Mouse (Mus musculus): ENCODE measurements at regions not wholly inside any gene's neighbourhood (a gene's known extent, or its start where the extent isn't known, plus 50 kb on each side); places are given as distances from the start of the nearest gene placed in this dataset.
"Not testable (repeated sequence)": the region's sequence is repeated elsewhere in the genome, so short reads cannot be mapped to it uniquely, and the experiment has no call there.

- DNase-seq, result no peak
- H3K4me2 ChIP-seq, result no peak overlapping the region
- H3K36me3 ChIP-seq (ENCODE audit: insufficient read depth), result no peaks in the 10 kb centered on the region
- WGBS, result 77% methylated on average over 1 of the region's 1 CpGs
- ATAC-seq (ENCODE audit: insufficient read depth), result no peak
- no peaks in the 10 kb centered on the region for H3K4me1 ChIP-seq (ENCODE audit: insufficient read depth)
- no peak overlapping the region for H3K4me3 ChIP-seq (ENCODE audit: low read depth, low read length)
- H3K27ac ChIP-seq (ENCODE audit: low read depth), result no peak overlapping the region
- no peaks in the 10 kb centered on the region for H3K9me3 ChIP-seq (ENCODE audit: low read depth, low read length)
- no peak for TF ChIP-seq CTCF (IDR thresholded peaks at IDR 0.05; ENCODE audit: low read depth)
- H3K27me3 ChIP-seq (ENCODE audit: insufficient read depth, low read length), result no peaks in the 10 kb centered on the region
- H3K9ac ChIP-seq, result no peak overlapping the region
These were observed 178.2 kb downstream of the Kcna4 start for GRCm38 (mm10) chr2:107468671-107469070.

GRCm38 (mm10) chr2:107503646-107504379, 213.4 kb downstream of the Kcna4 start:
- Histone ChIP-seq H3K36me3 (ENCODE audit: insufficient read depth) (no peaks in the 10 kb centered on the region), H3K4me3 (ENCODE audit: low read depth, low read length) (no peak overlapping the region), H3K4me1 (ENCODE audit: insufficient read depth) (no peaks in the 10 kb centered on the region), H3K9me3 (ENCODE audit: low read depth, low read length) (no peaks in the 10 kb centered on the region), H3K27ac (ENCODE audit: low read depth) (no peak overlapping the region), H3K27me3 (ENCODE audit: insufficient read depth, low read length) (no peaks in the 10 kb centered on the region), H3K4me2 (no peak overlapping the region), H3K9ac (no peak overlapping the region)
- no peak for DNase-seq
- no peak for ATAC-seq (ENCODE audit: insufficient read depth)
- WGBS, result 72% methylated on average over 7 of the region's 7 CpGs
- no peak for TF ChIP-seq CTCF (IDR thresholded peaks at IDR 0.05; ENCODE audit: low read depth)

GRCm38 (mm10) chr2:107507426-107508167, 217.2 kb downstream of the Kcna4 start:
- TF ChIP-seq CTCF (IDR thresholded peaks at IDR 0.05; ENCODE audit: low read depth), result no peak
- H3K4me2 ChIP-seq, result no peak overlapping the region
- no peaks in the 10 kb centered on the region for H3K4me1 ChIP-seq (ENCODE audit: insufficient read depth)
- no peak overlapping the region for H3K9ac ChIP-seq
- H3K27ac ChIP-seq (ENCODE audit: low read depth), result no peak overlapping the region
- no peak for DNase-seq
- no peaks in the 10 kb centered on the region for H3K27me3 ChIP-seq (ENCODE audit: insufficient read depth, low read length)
- H3K4me3 ChIP-seq (ENCODE audit: low read depth, low read length), result no peak overlapping the region
- H3K9me3 ChIP-seq (ENCODE audit: low read depth, low read length), result no peaks in the 10 kb centered on the region
- ATAC-seq (ENCODE audit: insufficient read depth), result no peak
- H3K36me3 ChIP-seq (ENCODE audit: insufficient read depth), result no peaks in the 10 kb centered on the region

GRCm38 (mm10) chr2:107515486-107515885, 225.0 kb downstream of the Kcna4 start:
- not testable (repeated sequence) for ATAC-seq (ENCODE audit: insufficient read depth); H3K9ac ChIP-seq; H3K27ac ChIP-seq (ENCODE audit: low read depth); H3K27me3 ChIP-seq (ENCODE audit: insufficient read depth, low read length); H3K36me3 ChIP-seq (ENCODE audit: insufficient read depth); H3K9me3 ChIP-seq (ENCODE audit: low read depth, low read length); DNase-seq; H3K4me3 ChIP-seq (ENCODE audit: low read depth, low read length); H3K4me2 ChIP-seq; H3K4me1 ChIP-seq (ENCODE audit: insufficient read depth)
- 79% methylated on average over 1 of the region's 1 CpGs for WGBS

GRCm38 (mm10) chr2:107518107-107518506, 227.7 kb downstream of the Kcna4 start:
- no peak overlapping the region for H3K4me3 ChIP-seq (ENCODE audit: low read depth, low read length)
- no peak overlapping the region for H3K27ac ChIP-seq (ENCODE audit: low read depth)
- 52% methylated on average over 1 of the region's 1 CpGs for WGBS
- no peak overlapping the region for H3K4me2 ChIP-seq
- no peaks in the 10 kb centered on the region for H3K4me1 ChIP-seq (ENCODE audit: insufficient read depth)
- no peaks in the 10 kb centered on the region for H3K27me3 ChIP-seq (ENCODE audit: insufficient read depth, low read length)
- H3K9ac ChIP-seq, result no peak overlapping the region
- no peak for TF ChIP-seq CTCF (IDR thresholded peaks at IDR 0.05; ENCODE audit: low read depth)
- DNase-seq, result no peak
- H3K36me3 ChIP-seq (ENCODE audit: insufficient read depth), result no peaks in the 10 kb centered on the region
- ATAC-seq (ENCODE audit: insufficient read depth), result no peak
- no peaks in the 10 kb centered on the region for H3K9me3 ChIP-seq (ENCODE audit: low read depth, low read length)

GRCm38 (mm10) chr2:107518759-107519158, 228.3 kb downstream of the Kcna4 start:
- Histone ChIP-seq H3K4me1 (ENCODE audit: insufficient read depth) (no peaks in the 10 kb centered on the region), H3K27me3 (ENCODE audit: insufficient read depth, low read length) (no peaks in the 10 kb centered on the region), H3K9ac (no peak overlapping the region), H3K27ac (ENCODE audit: low read depth) (no peak overlapping the region), H3K9me3 (ENCODE audit: low read depth, low read length) (no peaks in the 10 kb centered on the region), H3K4me3 (ENCODE audit: low read depth, low read length) (no peak overlapping the region), H3K36me3 (ENCODE audit: insufficient read depth) (no peaks in the 10 kb centered on the region), H3K4me2 (no peak overlapping the region)
- TF ChIP-seq CTCF (IDR thresholded peaks at IDR 0.05; ENCODE audit: low read depth), result no peak
- 68% methylated on average over 2 of the region's 2 CpGs for WGBS
- ATAC-seq (ENCODE audit: insufficient read depth), result no peak
- DNase-seq, result no peak

GRCm38 (mm10) chr2:107519326-107519725, 228.9 kb downstream of the Kcna4 start:
- no peaks in the 10 kb centered on the region for H3K27me3 ChIP-seq (ENCODE audit: insufficient read depth, low read length)
- peak; percentile 7 for DNase-seq
- ATAC-seq (ENCODE audit: insufficient read depth), result peak; percentile 73
- H3K4me1 ChIP-seq (ENCODE audit: insufficient read depth), result no peaks in the 10 kb centered on the region
- whole genome bisulfite sequencing, result 44% methylated on average over 3 of the region's 3 CpGs
- H3K4me3 ChIP-seq (ENCODE audit: low read depth, low read length), result no peak overlapping the region
- H3K27ac ChIP-seq (ENCODE audit: low read depth), result no peak overlapping the region
- no peak overlapping the region for H3K9ac ChIP-seq
- H3K9me3 ChIP-seq (ENCODE audit: low read depth, low read length), result no peaks in the 10 kb centered on the region
- H3K36me3 ChIP-seq (ENCODE audit: insufficient read depth), result no peaks in the 10 kb centered on the region
- TF ChIP-seq CTCF (IDR thresholded peaks at IDR 0.05; ENCODE audit: low read depth), result no peak
- H3K4me2 ChIP-seq, result no peak overlapping the region
